Mouse (Mus musculus): ENCODE results near the gene Xrra1.

Gene Xrra1

DNA sequence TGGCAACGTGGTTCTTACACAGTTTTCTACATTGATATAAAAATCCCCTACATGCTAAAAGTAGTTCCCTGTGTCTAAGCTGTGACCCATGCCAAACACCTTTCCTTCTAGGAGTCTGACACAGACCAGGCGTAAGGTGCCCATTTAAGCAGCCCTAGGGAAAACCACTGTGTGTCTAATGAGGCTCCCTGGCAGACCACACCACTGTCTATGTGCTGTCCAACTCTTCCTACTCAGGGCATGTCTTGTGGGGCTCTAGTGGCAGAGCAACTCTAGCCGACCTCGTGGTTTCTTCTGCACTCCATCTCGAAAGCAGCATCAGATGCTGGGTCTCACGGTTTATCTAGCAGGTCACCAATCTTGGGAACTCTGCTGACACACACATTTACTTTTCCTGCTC, 7.3 kb upstream of the Xrra1 start:
- DNase-seq, result no peak

DNA sequence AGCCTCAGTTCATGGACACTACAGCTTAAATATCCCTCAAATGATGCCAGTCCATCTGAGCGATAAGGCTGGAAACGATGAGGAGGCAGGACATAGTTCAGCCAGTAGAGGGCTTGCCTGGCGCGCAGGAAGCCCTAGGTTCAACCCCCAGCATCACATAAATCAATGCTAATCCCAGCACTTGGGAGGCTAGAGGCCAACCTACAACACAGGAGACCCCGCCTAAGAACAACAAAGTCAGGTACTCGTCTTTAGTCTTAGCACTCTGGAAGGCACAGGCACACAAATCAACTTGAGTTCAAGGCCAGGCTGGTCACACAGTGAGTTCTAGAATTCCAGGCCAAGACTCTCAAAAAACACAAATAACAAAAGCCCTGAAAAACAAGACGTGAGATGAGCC, 5.6 kb upstream of the Xrra1 start:
- no peak for DNase-seq

DNA sequence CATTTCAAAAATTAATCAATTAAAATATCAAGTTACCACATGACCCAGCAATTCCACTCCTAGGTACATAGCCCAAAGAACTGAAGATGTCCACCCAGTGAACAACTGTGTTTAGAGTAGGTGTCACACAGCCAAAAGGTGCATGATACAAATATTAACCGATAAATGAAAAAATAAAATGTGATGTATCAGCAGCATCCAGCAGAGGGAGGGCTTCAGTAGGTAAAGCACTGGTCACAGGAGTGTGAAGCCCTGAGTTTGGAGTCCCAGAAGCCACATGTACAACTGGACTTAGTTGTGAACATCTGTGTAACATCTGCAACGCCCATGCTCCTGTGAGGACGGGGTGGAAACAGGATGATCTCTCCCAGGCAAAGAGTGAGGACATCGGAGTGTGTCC, 4.6 kb upstream of the Xrra1 start:
- DNase-seq, result no peak

DNA sequence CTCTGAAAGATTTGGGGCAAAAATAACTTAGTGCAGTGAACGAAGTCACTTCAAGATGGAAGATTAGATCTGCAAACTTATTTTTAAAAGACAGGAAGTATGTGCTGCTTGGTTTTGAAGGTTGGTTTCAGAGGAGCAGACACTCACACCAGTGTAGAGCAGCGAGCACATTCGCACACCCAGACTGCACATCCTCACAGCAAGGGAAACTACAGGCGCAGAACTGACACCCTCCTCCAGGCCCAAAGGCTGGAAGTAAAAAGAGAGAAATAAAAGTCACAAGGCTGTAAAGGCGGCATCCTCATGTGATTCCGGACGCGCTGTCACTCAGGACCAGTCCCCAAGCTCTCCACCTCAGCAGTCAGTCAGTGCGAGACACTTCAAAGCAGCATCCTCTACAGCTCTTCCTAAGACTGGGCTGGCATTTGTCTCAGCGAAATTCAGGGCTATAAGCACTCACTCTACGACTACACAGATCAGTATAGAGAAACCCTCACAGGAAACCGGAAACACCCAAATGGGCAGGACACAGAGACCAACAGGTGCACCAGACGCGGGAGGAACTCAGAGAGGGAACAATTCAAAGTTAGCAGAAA, 2.6 kb upstream of the Xrra1 start:
- no peak for DNase-seq

DNA sequence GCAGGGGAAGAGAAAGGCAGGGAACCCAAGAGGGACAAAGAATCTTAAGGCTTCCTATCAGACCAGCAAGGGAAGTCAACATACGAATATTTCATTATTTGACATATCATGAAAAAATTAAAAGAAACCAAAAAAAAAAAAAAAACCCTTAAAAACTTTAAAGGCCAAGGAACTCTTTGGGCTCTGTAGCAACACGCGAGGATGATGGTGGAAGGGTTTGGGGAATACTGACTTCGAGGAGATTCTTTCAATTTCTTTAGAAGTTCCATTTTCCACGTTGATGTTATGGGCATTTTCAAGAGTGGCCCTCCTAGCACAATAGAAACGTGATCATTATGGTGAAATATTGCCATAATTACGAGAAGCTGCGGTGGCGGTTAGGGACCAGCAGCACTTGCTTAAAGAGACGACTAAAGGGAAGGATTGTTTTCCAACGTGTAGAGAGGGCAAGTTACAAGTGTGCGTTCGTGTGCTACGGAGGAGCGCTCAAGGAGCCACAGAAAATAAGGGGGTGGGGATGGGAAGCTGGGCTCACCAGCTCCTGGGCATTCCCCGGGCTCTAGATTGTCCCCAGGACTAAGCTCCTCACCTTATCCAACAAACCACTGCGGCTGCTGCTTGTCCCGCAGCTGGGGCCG, 622 bp upstream of the Xrra1 start:
- DNase-seq, result no peak

DNA sequence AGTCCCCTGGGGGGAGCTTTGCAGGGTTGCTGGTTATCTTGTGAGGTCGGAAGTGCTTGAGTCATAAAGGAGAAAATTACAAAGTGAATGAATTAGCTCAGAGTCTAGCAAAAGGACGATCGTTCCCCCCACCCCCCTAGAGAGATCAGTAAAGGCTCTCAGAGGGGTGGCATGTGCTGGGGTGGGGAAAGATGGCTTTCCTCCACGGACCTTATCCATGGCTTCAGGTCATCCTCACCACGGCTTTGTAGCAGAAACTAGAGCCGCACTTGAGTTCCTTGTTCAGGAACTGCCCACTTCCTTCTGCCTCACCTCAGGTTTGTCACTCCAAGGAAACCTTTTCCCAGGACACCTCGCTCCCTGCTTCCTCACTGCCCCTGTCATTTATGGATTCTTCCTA, 4.4 kb downstream of the Xrra1 start, which contains the start of gene Spcs2:
Gene Spcs2, minus strand, starts transcription at position 101 of the 400 bp plus-strand sequence.
- no peak for DNase-seq

DNA sequence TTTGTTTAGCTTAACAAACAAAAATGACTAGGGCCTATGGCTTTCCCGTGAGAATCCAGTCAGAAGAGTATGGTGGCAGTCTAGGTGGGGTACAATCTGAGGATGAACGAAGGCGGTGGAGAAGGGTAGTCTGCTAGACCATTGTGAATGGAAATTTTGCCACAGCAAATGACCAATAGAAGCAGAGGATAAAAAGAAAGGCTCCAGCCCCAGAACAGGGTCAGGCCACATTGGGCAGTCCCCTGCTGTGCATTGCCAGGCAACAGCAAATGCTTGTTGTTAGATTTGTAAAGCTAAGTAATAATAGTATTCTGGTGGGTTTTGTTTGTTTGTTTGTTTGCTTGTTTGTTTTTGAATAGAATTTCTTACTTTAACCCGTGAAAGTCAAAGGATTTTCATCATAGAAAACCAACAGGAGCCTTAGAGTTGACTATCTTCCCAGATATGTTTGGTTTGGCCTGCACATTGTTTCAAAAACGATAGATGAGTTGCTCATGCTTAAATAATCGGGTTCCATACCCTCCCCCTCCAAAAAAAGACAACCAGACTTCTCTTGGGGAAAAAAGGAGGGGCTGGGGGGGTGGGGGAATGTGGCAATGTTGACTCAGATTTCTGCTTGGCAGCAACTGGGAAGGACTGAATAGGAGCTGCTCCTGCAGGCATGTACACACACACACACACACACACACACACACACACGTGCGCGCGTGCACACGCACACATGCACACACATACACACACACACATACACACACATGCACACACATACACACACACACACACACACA, 5.5 kb downstream of the Xrra1 start:
- DNase-seq, result no peak

DNA sequence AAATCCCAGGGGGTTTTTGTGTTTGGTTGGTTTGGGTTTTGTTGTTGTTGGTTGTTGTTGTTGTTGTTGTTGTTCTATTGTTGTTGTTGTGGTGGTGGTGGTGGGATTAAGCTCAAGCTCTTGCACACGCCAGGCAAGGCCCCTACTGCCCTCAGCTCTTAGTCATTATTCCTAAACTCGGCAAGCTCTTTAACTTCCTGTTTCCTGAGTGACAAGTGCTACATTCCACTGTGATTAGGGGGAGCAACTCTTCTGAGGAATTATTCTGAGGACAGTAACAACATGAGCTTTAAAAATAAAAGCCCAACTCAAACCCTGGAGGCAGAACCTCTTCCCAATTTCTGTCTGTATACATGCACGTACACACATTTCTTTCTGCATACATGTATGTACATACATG, 6.3 kb downstream of the Xrra1 start:
- DNase-seq, result no peak

DNA sequence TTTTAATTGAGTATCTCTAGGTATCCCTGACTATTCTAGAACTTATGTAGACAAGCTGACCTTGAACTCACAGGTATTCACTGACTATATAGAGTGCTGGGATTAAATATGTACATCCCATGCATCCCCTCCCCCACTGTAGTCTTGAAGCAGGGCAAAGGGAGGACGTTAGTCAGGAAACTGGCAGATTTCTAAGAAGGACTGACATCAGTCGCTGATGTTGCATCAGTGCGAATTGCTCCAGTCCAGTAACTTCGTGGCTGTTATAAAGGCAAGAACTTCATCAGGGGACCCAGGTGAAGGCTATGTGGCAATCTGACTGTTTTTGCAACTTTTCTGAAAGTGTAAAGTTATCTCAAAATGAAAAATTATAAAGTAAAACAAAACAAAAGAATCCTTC, 10.4 kb downstream of the Xrra1 start:
- no peak for DNase-seq

DNA sequence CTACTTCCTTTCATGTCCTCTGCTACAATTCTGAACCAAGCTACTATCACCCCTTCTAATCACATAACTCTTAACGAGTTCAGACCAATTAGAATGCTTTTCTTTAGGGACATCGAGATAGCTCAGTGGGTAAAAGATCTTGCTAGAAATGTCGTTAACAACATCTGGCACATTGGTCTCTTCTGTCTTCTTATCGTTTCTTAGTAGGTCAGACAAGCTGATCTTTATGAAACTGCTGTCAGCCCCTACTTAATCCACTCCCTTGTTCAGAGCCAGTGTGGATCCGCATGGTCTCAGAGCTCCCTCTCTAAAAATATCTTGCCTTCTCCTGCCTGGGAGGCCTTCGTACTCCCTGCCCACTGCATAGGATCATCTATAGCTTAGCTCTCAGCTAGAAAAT, 15.0 kb downstream of the Xrra1 start:
- DNase-seq, result no peak

DNA sequence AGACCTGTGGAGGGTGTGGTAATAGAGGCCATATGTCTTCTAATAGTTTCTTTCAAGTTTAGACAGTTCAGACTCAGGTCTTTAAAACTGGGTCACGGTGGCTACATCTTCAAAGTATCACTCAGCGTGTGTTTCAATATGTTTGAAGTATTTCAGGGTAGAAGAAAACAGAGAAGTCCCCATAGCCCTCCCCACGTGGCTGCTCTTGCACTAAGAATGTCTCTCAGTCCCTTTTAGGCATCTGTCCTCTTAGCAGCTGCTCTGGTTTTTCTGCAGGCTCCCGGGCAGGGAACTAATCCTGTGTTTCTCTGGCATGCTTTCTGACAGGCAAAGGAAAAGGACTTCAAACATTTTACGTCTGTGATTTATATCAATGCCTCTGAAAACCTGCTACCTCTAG, 17.0 kb downstream of the Xrra1 start:
- DNase-seq, result no peak

DNA sequence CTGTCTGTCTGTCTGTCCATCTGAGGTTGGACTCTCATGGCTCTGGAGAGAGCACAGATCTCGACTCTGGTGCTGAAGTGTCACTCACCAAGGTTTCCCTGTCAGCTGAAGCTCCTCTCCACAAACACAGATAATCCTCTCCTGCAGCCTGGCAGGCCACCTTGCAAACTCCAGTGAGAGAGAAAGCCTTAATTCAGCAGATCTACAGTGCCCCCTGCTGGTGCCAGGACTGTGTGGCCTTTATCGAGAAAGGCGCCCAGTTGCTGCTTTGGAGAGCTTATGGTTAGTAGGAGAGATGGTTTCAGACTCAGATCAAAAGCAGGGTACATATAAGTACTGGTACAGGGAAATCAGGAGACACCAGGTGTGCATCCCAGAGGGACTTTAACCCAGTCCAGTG, 17.4 kb downstream of the Xrra1 start:
- peak; percentile 74 to 91 for DNase-seq

DNA sequence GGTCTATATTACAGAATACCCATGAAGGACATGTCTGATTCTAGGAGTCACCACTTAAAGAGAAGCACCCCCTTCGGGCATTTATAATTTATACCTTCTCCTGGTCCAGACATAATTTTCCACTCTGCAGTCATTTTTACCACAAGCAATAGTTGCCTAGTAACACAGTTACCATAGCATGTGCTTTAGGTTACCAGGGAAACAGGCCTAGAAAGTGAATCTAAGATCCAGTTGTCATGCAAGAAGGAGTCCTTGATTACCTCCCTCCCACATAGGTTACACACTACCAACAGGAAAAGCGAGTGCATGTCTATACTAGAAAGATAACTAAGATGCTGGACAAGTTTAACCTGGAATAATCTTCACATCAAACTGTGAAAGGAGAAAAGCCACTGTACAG, 19.3 kb downstream of the Xrra1 start:
- no peak for DNase-seq

DNA sequence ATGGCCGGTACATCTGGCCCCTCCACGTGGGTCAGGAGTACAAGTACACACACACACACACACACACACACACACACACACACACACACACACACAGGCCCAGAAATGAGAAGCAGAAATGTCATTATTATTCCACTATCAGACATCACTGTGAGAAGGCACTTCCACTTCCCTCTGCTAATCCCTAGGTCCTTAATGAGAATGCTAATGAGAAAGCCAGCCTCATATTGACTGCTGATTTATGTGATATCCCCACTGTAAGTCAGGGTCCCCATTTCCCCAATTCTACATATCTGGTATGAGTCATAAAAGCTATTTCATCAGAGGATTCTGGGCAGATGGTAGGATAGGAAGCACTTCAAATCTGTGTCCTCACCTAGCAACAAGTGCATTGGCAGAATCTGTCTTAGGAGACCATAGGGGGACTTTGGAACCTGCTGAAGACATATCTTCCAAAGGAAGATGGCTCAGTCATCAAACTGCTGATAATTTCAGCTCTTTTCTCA, 28.4 kb downstream of the Xrra1 start:
- no peak for DNase-seq

DNA sequence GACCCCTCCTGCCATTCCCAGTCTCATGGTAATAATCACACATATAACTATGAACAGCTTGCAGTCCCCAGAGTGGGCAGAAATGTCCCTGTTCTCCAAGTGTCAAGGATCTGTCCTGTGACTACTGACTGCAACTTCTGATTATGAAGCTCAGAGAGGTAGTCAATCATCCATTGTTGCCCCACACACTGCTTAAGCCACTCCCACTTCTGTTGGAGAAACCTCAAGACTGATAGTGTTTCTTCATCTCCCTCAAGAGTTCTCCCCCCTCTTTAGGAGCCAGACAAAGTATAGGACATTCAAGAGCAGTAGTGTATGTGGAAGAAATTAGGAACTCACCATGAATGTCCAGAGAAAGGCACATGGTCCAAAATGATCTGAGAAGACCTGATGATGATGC, 28.8 kb downstream of the Xrra1 start:
- no peak for DNase-seq

DNA sequence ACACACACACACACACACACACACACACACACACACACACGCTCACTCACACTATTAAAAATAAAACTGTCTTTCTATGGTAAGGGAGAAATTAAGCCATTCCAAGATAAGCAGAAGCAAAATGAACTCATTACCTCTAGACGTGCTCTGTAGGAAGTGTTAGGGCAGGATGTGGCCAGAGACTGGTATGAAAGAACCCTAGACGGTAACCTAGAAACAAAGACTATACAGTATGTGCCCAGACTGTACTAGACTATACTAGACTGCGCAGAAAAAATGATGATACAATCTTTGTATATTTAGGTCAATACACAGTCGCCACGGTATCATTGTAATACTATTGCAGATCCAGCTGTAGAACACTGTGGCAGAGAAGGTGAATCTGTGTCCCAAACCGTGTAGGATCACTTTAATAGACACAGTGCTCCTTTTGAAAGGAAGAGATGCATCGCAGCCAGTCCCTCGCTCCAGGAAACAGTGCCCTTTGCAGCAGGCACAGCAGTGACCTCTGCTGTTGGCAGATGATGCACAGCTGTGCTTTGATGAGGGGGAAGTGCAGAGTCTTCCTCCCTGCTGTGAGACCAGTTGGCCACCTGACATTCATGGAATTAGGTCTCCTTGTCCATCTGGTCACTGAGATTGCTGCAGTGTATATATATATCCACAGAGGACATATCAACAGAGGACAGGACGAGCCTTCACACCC, 30.4 kb downstream of the Xrra1 start:
- DNase-seq, result peak; percentile 1 to 4

DNA sequence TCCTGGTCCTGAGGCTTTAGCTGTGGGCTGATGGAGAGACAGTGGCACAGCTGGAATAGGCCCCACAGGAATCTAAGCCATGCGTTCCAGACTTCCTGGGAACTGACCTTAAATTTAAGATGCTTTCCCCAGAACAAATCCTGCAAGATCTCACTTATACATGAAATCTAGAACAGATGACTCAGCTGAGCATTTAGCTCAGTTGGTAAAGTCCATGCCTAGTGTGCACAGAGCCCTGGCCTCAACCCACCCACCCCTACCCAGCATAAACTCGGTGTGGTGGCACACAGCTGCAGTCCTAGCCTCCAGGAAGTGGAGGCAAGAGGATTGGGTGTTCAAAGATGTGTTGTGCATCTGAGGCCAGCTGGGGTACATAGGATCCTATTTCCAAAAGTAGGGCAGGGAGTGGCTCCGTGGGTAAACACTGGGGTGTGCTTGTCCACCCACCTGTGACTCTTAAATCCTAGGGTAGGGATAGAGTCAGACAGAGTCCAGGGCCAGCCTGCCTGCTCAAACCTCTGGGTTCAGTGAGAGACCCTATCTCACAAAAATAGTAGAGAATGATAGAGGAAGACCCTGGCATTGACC, 31.3 kb downstream of the Xrra1 start:
- no peak for DNase-seq

DNA sequence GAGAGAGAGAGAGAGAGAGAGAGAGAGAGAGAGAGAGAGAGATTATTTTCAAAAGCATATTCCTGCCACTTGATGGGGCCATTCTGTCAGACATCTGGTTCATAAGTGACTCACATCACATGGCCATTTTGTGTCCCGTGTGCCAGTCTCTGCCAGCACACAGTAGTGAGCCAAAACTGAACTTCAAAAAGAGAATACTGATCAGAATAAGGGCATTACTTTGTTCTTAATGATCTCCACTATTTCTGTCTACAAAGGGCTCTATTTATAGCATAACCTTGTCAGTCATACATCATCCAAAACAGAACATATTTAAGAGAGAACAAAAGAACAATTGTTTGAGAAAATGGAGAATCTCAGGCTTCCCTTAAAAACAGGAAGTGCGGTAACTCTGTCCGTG, 32.6 kb downstream of the Xrra1 start:
- DNase-seq, result no peak

DNA sequence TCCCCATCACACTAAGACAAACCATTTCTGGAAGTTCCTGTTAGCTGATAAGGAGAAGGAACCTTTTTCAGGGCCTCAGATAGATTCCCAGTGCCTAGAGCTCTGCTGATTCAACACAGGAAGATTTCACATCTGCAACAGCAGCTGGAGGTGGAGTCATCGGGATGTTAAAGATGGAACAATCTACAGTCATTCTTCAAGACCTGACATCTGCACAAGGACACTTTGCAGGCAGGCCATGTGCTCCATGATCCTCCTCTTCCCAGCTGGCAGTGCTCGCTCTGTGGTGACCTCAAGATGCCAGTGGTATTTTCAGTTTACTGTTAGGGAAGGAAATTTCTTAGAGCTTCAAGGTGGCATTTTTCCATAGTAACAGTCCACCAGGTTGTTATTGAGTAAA, 33.4 kb downstream of the Xrra1 start:
- no peak for DNase-seq

DNA sequence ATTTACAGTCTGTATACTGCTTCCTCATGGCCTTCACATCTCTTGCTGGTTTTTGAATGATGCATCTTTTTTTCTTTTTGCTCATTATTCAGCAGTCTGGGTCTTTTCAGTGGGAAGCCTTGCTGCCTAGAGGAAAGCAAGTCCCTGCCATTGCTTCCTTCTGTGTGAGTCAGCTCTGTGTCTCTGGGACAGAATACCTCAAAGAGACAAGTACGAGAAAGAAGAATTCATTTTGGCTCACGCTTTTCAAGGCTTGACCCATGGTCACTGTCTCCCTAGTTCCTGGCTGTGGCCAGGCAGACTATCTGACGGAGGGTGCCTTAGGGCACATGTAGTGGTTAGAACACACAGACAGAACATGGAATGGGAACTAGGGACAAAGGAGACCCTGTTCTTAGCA, 35.1 kb downstream of the Xrra1 start:
- DNase-seq, result no peak

DNA sequence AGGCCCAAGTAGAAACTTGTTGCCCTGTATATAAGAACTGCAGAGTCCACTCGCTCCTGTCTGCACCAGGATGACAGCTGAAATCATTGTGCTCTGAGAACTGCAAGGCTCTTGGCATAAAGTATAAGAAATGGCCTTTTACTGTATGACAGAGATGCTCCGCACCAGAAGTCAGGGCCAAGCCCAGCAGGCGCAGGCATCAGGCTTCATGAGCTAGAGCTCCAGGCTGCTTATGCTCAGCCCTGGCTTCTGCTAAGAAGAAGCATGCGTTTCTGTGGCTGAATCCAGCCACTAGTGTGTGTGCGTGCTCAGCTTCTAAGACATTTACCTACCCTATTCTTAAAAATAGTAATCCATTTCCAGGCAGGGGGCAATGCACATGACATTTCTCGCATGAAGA, 35.6 kb downstream of the Xrra1 start:
- DNase-seq, result no peak

DNA sequence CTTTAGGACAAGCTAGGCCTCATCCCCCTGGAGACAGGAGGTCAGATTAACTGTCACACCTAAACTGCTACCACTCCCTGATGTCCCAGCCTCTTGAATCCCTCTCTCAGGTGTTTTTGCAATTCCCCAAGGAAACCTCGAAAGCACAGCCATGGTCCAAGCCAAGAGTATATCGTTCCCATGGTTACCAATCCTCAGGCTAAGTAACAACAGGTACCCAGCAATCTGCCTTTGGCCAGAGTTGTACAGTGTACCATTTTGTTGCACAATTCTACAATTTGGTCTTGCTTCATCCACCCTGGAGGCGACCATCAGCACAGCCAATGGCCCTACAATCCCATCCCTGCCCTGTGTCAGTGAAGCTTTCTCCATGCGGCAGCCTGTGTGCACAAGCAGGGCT, 38.0 kb downstream of the Xrra1 start:
- no peak for DNase-seq

DNA sequence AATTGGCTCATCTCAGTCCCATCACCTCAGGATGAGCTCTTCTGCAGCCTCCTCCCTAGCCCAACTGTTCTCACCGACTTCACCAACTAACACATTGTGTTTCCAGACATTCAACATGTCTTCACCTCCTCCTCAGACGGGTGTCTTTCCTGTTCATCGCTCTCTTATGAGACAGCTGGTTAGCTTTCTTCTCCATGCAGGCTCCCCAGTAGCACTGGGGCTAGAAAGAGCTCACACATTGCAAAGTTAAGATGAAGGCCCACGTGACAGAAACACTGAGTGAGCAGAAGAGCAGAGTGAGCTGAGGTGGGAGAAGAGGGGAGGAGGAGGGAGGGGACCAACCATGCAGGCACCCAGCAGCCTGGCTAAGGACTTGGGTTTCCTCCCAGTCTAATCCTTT, 43.3 kb downstream of the Xrra1 start:
- no peak for DNase-seq

Data from kidney, postnatal 36 days (tissue).